Mouse (Mus musculus): Measurements from ENCODE around the gene Cemip. TPM values are rescaled to one million over a fixed set of nuclear protein-coding genes. Genes with fewer than 3 reads are reported as not detected.
"Not testable (repeated sequence)": the region's sequence is repeated elsewhere in the genome, so short reads cannot be mapped to it uniquely, and the experiment has no call there.

Cemip gene
- polyA plus RNA-seq, 1 experiment from 2014 or later, result 1.8 TPM

DNA sequence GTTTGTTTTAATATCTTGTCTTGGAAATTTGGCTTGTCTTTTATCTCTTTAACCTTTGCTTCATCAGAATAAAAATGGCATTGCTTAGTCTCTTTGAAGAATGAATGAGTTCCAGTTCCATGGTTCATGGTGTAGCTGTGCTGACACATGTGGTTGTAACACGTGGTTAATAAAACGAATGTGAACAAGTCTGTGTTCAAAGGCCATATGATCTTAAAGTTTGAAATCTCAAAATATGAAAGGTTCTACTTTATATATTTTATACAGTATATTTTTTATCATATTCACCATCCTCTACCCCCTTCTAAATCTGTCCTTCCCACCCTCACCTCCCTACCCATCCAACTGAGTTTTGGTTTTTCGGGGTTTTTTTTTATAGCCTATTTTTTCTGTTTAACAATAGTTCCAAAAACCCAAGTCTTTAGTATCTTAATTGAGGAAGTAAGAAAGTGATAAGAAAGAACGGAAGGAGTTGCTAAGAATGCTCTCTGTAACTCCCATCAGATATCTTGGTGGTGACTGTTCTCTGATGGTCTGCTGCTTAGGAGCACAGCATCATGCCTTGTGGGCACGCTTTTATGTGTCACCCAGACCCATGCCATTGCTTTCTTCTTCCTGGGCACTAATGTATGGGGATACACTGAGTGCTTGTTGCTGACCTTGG is 190.1 kb downstream of the Cemip start:
- Histone ChIP-seq H3K36me3 (peaks cover 51% of the 10 kb centered on the region), H3K9ac (replicated peaks) (no peak overlapping the region), H3K4me3 (no peak overlapping the region), H3K4me1 (peaks cover 17% of the 10 kb centered on the region), H3K9me3 (no peaks in the 10 kb centered on the region), H3K27me3 (no peaks in the 10 kb centered on the region), H3K27ac (replicated peaks) (no peak overlapping the region), H3K4me2 (replicated peaks) (no peak overlapping the region)
- WGBS, result 97% methylated on average over 5 of the region's 5 CpGs
- no peak for ATAC-seq (ENCODE audit: low FRiP score, low read depth)

DNA sequence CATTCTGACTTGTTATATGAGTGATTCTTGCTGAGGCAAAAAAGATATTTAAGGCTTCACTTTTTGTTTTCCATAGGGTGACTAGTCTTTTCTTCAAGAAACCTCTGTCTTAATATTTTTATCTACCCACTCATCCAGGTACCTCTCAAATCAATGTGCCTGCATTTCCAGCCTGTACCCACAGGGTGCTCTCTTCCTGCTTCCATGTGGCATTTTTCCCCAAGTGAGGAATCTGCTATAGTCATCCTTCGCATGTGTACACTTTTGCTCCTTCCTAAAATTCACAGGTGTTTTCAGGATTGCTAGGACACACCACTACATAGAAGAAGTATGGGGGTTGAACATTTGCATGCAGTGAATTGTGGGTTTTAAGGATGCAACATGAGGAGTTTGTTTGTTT is 192.0 kb downstream of the Cemip start:
- Histone ChIP-seq H3K27me3 (no peaks in the 10 kb centered on the region), H3K27ac (replicated peaks) (no peak overlapping the region), H3K4me2 (replicated peaks) (no peak overlapping the region), H3K9me3 (no peaks in the 10 kb centered on the region), H3K4me1 (peaks cover 17% of the 10 kb centered on the region), H3K4me3 (no peak overlapping the region), H3K9ac (replicated peaks) (no peak overlapping the region), H3K36me3 (peaks cover 36% of the 10 kb centered on the region)
- 94% methylated on average over 1 of the region's 1 CpGs for WGBS
- no peak for ATAC-seq (ENCODE audit: low FRiP score, low read depth)

DNA sequence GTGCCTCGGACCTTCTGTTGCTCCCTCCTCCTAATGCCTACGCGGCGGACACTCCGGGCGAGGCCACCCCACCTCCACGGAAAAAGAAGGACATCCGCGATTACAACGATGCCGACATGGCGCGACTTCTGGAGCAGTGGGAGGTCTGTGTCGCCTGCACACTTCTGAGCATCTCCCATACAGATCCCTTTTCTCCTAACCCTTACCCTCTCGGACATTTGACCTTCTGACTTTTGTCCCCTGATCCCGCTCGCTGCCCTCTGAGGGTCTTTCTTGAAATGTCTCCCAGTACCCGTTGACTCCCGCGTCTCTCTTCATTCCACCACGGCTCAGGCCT is 194.0 kb downstream of the Cemip start:
- Histone ChIP-seq H3K9ac (replicated peaks) (peak overlapping the region; percentile 83), H3K9me3 (no peaks in the 10 kb centered on the region), H3K27me3 (no peaks in the 10 kb centered on the region), H3K4me2 (replicated peaks) (peak overlapping the region; percentile 81), H3K27ac (replicated peaks) (peak overlapping the region; percentile 84), H3K4me3 (peak overlapping the region; percentile 79), H3K4me1 (peaks cover 17% of the 10 kb centered on the region), H3K36me3 (peaks cover 16% of the 10 kb centered on the region)
- WGBS, result 0% methylated on average over 20 of the region's 21 CpGs
- peak; percentile 64; the same call in 1 of the 2 replicates for ATAC-seq (ENCODE audit: low FRiP score, low read depth)

DNA sequence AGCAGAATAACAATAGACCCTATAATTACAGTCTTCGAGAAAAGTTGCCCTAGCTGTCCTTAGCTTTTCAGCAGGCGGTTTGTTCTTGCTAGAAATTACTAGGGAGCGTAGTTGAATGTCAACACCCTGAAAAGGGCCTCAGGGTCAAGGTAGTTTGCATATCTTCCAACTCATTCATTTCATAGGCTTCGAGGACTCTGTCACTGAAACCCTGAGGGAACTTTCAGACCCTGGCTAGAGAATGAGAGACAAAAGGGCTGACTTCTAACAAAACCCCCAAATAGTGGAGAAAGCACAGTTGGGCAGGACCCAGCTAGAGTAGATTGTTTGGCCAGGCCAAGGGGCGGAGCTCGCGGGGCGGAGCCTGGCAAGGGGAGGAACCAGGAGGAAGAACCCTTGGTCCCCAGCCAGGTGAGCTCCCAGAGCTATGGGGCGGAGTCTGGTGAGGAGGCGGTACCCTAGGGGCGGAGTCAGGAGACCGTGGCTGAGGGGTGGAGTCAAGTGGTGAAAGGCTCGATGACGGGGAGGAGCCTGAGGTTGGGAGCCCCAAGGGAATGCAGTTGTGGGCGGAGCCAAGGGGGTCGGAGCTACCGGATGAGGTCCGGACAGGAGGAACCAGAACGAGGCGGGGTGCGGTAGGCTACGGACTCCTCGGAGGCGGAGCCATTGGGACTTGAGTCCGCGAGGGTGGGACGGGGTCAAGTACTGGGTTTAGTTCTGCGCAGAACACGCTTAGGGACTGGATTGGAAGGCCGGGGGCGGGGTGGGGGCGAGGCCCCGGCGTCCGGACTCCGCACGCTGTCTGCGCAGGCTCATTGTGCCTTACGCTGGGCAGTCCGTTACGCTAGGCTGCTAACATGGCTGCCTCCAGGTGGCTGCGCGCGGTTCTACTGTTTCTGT is 194.6 kb downstream of the Cemip start:
- Histone ChIP-seq H3K4me3 (peak overlapping the region; percentile 79), H3K27ac (replicated peaks) (peak overlapping the region; percentile 84), H3K4me1 (peaks cover 17% of the 10 kb centered on the region), H3K9ac (replicated peaks) (peak overlapping the region; percentile 83), H3K9me3 (no peaks in the 10 kb centered on the region), H3K4me2 (replicated peaks) (peak overlapping the region; percentile 81), H3K36me3 (peaks cover 12% of the 10 kb centered on the region), H3K27me3 (no peaks in the 10 kb centered on the region)
- peak; percentile 97 for ATAC-seq (ENCODE audit: low FRiP score, low read depth)
- WGBS, result 4% methylated on average over 44 of the region's 44 CpGs

DNA sequence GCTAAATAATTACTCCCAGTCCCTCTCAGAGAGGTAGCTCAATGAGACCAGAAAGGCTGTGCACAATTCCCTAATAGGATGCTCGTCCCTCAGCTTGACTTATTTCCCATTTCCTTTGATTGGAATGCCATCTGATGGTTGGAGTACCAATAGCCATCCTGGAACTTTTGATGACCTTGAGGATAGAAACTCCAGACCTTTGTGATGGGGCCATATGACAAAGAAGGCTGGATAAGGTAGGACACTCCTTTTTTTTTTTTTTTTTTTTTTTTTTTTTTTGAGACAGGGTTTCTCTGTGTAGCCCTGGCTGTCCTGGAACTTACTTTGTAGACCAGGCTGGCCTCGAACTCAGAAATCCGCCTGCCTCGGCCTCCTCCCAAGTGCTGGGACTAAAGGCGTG is 196.4 kb downstream of the Cemip start:
- peaks cover 21% of the 10 kb centered on the region for H3K4me1 ChIP-seq
- not testable (repeated sequence) for H3K27me3 ChIP-seq; H3K36me3 ChIP-seq; H3K9ac ChIP-seq (replicated peaks); H3K4me2 ChIP-seq (replicated peaks); H3K4me3 ChIP-seq; H3K9me3 ChIP-seq; H3K27ac ChIP-seq (replicated peaks); ATAC-seq (ENCODE audit: low FRiP score, low read depth)
- 89% methylated on average over 5 of the region's 5 CpGs for WGBS

DNA sequence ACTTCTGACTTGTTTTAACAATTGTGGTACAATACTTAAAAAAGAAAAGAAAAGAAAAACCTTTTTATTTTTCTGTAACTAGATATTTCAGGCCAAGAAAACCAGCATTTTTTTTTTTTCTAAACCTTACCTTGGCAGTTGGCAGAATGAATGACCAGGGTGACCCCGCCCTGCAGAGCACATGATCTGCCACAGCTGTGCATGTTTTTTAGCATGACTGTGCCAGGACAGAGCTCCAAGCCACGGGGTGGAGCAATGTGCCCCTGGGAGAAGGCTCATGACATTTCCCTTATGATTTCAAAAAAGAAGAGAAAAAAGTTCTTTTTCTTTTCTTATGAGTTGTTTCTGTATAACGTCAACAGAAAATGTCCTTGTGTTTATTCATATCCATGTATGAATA is 196.9 kb downstream of the Cemip start:
- 64% methylated on average over 3 of the region's 3 CpGs for WGBS
- ATAC-seq (ENCODE audit: low FRiP score, low read depth), result no peak
- no peaks in the 10 kb centered on the region for H3K36me3 ChIP-seq
- H3K27me3 ChIP-seq, result no peaks in the 10 kb centered on the region
- no peaks in the 10 kb centered on the region for H3K9me3 ChIP-seq
- H3K4me3 ChIP-seq, result no peak overlapping the region
- no peak overlapping the region for H3K4me2 ChIP-seq (replicated peaks)
- H3K9ac ChIP-seq (replicated peaks), result no peak overlapping the region
- H3K27ac ChIP-seq (replicated peaks), result no peak overlapping the region
- H3K4me1 ChIP-seq, result peaks cover 24% of the 10 kb centered on the region

DNA sequence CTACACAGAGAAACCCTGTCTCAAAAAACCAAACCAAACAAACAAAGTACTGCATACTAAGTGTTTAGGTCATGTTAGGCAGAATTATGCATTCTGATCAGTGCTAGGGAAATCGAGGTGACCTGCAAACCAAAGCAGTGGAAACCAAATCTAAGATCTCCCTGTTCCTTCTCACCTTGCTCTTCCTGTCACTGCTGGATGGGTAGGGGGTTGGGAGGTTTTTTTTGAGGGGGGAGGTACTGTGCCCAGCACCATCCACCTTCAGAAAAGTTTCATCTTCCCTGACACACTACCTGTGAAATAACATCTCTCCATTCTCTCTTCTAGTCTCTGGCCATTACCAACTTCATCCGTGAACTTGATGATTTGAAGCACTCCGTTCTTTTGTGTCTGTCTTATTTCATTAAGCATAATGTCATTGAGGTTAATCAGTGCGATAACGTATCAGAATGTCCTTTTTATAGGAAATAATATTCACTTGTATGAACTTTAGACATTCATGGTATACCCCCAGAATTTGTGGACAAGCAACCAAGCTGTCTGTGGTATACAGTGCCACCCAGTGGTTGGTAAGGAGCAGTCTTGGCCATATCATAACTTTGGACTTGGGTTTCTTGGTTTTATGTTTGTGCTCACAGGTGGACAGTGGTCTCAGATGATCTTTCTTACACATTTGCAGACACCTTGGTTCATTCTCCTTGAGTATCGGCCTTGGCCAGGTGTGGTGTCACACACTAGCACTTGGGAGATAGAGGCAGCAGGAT is 199.8 kb downstream of the Cemip start:
- H3K9ac ChIP-seq (replicated peaks), result no peak overlapping the region
- peaks cover 2% of the 10 kb centered on the region; the same call in 1 of the 2 replicates for H3K9me3 ChIP-seq
- peaks cover 26% of the 10 kb centered on the region for H3K4me1 ChIP-seq
- peaks cover 6% of the 10 kb centered on the region; the same call in 1 of the 2 replicates for H3K36me3 ChIP-seq
- no peak overlapping the region for H3K4me3 ChIP-seq
- no peak overlapping the region for H3K27ac ChIP-seq (replicated peaks)
- 0 out of 2 replicates have a peak, but pooled peaks cover 6% of the 10 kb centered on the region for H3K27me3 ChIP-seq
- no peak for ATAC-seq (ENCODE audit: low FRiP score, low read depth)
- H3K4me2 ChIP-seq (replicated peaks), result no peak overlapping the region
- WGBS, result 92% methylated on average over 6 of the region's 6 CpGs

DNA sequence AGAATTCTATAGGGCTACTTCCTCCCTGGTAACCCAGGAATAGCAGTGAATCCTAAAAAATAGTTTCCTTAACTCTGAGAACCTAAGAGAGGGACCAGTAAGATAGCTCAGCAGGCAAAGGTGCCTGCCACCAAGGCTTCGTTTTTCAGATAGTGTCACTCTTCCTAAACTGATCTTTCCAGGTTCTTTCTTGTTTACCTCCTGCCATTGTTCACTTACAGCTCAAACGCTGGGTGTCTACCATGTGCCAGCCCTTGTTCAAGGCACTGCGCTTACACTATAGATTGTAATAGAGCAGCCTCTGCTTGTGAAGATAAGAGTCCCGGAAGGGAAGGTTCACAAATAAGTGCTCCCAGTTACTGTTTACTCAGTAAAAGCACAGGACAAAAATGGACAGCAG is 200.5 kb downstream of the Cemip start:
- H3K27ac ChIP-seq (replicated peaks), result no peak overlapping the region
- H3K4me2 ChIP-seq (replicated peaks), result no peak overlapping the region
- WGBS, result 92% methylated on average over 4 of the region's 4 CpGs
- H3K4me1 ChIP-seq, result peaks cover 32% of the 10 kb centered on the region
- H3K4me3 ChIP-seq, result no peak overlapping the region
- ATAC-seq (ENCODE audit: low FRiP score, low read depth), result no peak
- no peak overlapping the region for H3K9ac ChIP-seq (replicated peaks)
- 0 out of 2 replicates have a peak, but pooled peaks cover 6% of the 10 kb centered on the region for H3K27me3 ChIP-seq
- H3K9me3 ChIP-seq, result peaks cover 2% of the 10 kb centered on the region; the same call in 1 of the 2 replicates
- H3K36me3 ChIP-seq, result peaks cover 6% of the 10 kb centered on the region; the same call in 1 of the 2 replicates

DNA sequence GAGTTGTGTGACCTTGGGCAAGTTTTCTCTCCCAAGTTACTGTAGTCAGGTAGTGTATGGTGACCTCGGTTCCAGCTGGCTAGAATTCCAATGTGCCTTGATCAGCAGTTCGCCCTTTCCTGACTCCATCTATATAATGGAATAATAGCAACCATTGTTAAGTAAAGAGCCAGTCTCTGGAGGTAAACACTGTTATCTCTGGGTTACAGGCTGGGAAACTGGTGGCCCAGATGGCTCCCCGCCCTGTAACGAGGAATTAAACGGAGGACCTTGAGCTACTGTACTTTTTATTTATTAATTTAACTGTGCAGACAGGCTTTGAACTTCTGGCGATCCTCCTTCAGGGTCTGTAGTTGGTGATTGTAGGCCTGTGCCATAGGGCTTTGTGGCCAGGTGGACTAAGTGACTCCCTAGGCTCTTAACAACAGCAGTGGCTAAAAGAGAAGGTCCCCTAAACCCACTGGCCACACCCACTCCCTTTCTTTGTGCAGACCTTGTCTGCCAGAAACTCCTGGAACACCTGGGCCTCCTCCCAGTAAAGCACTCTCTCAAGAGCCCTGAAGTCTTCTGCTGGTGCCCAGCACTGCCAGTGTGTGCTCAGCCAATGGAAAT is 201.3 kb downstream of the Cemip start:
- H3K27ac ChIP-seq (replicated peaks), result peak overlapping the region; percentile 95
- no peak; the same call in 1 of the 2 replicates for ATAC-seq (ENCODE audit: low FRiP score, low read depth)
- peaks cover 6% of the 10 kb centered on the region; the same call in 1 of the 2 replicates for H3K36me3 ChIP-seq
- peaks cover 2% of the 10 kb centered on the region; the same call in 1 of the 2 replicates for H3K9me3 ChIP-seq
- H3K4me1 ChIP-seq, result peaks cover 36% of the 10 kb centered on the region
- peak overlapping the region; percentile 87 for H3K4me2 ChIP-seq (replicated peaks)
- peak overlapping the region; percentile 62 for H3K4me3 ChIP-seq
- WGBS, result 50% methylated on average over 6 of the region's 6 CpGs
- 0 out of 2 replicates have a peak, but pooled peaks cover 6% of the 10 kb centered on the region for H3K27me3 ChIP-seq
- H3K9ac ChIP-seq (replicated peaks), result peak overlapping the region; percentile 87; the same call in 1 of the 2 replicates

DNA sequence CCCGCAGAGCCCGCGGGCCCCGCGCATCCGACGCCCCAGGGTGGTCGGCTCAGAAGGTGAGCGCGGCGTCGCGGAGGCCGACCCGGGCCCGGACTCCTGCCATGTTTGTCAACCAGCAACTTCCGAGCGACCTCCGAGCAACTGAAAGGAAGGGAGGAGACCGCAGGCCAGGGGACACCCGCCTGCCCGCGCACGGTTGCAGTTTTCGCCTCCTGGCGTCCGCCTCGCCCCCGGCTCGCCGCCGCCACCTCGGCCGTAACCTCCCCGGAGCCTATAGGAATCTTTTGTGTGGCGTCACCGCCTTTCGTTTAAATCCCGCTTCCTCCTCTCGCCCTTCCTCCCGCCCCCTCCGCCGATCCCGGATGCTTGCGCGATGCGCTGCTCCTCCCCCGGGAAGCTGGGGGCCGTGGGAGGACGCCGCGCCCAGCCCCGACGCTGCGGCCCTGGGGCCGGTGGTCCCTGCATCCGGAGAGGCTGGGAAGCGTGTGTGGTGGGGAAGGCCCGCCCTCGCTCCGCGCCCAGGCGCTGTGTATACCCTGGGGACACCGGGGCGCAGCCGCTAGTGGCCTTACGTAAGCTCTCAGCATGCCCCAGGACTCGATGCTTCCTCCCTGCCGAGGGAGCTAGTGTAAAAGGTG is 202.2 kb downstream of the Cemip start, which contains the start of the genes Tlnrd1 and Mesd:
Tlnrd1 (minus strand) TSS at position 285 of the 638 bp plus-strand sequence.
Mesd (plus strand) TSS at position 446 of the 638 bp plus-strand sequence.
- H3K27ac ChIP-seq (replicated peaks), result peak within 1 kb of the TSS; percentile 95
- peak within 1 kb of the TSS; percentile 87 for H3K9ac ChIP-seq (replicated peaks)
- H3K4me3 ChIP-seq, result peak within 1 kb of the TSS; percentile 62
- peaks cover 6% of the 10 kb centered on the region; the same call in 1 of the 2 replicates for H3K36me3 ChIP-seq
- peak within 1 kb of the TSS; percentile 87 for H3K4me2 ChIP-seq (replicated peaks)
- H3K4me1 ChIP-seq, result peaks cover 45% of the 10 kb centered on the region
- peaks cover 2% of the 10 kb centered on the region; the same call in 1 of the 2 replicates for H3K9me3 ChIP-seq
- WGBS, result under 1% methylated on average over 65 of the region's 69 CpGs
- 0 out of 2 replicates have a peak, but pooled peaks cover 6% of the 10 kb centered on the region for H3K27me3 ChIP-seq
- peak; percentile 83 for ATAC-seq (ENCODE audit: low FRiP score, low read depth)
